Mouse (Mus musculus) stomach, embryonic 16.5 days (tissue): Measurements from ENCODE around the gene Ttll4. TPM values are rescaled to one million over a fixed set of nuclear protein-coding genes. Genes with fewer than 3 reads are reported as not detected.
A peak's percentile ranks its signal among the peaks of the same experiment; 100 is the strongest.

Source experiments
- ATAC-seq: fragments of 200-750 bp; cut with Nextera tagmentation; 2 replicates; pipeline ENCODE4 v1.8.0; 2017; ENCODE audit warnings: moderate number of reproducible peaks, moderate TSS enrichment; ENCODE audit not compliant: insufficient read depth, low FRiP score
- H3K27ac ChIP-seq: fragments of 300-500 bp; sonication (generic); 2 replicates; pipeline ENCODE4 v1.5.1; 2014; ENCODE audit warnings: low read length
- H3K27me3 ChIP-seq: fragments of 300-500 bp; sonication (generic); 2 replicates; pipeline ENCODE4 v1.6.1; 2014; ENCODE audit warnings: low read length, control low read depth, mixed read lengths; ENCODE audit not compliant: control insufficient read depth, insufficient read depth
- H3K36me3 ChIP-seq: fragments of 300-500 bp; sonication (generic); 2 replicates; pipeline ENCODE4 v1.6.1; 2014; ENCODE audit warnings: low read length; ENCODE audit not compliant: control insufficient read depth, insufficient read depth
- H3K4me1 ChIP-seq: fragments of 300-500 bp; sonication (generic); 2 replicates; pipeline ENCODE4 v1.6.1; 2014; ENCODE audit warnings: low read length, control low read depth, mixed read lengths; ENCODE audit not compliant: control insufficient read depth, insufficient read depth
- H3K4me2 ChIP-seq: fragments of 300-500 bp; sonication (generic); 2 replicates; pipeline ENCODE4 v1.6.1; 2014; ENCODE audit warnings: low read depth, low read length, mixed read lengths
- H3K4me3 ChIP-seq: fragments of 300-500 bp; sonication (generic); replicated peaks from 2 replicates; pipeline ENCODE4 v1.5.1; 2014; ENCODE audit warnings: mild to moderate bottlenecking, low read length
- H3K9ac ChIP-seq: fragments of 300-500 bp; sonication (generic); 2 replicates; pipeline ENCODE4 v1.6.1; 2014; ENCODE audit warnings: low read length
- H3K9me3 ChIP-seq: fragments of 300-500 bp; sonication (generic); replicated peaks from 2 replicates; pipeline ENCODE4 v1.6.1; 2016; ENCODE audit warnings: low read length, control low read depth; ENCODE audit not compliant: control insufficient read depth
- WGBS: fragments of 180-500 bp; shearing (Covaris S2); extraction: QIAGEN DNeasy Blood & Tissue Kit; methylation state at CpG from one replicate; pipeline ENCODE4 v1.1.7; 2014; 5-methylcytosine and 5-hydroxymethylcytosine counted together
- polyA plus RNA-seq: library from polyadenylated mRNA; unstranded; fragments of >200 nt; fragmentation: Nextera tagmentation; extraction: Ambion mirVana; gene quantifications from 2 replicates; pipeline ENCODE4 v1.2.1, GENCODE M21; 2015

Ttll4 gene
- polyA plus RNA-seq, 1 experiment from 2014 or later, result 14.4 TPM

DNA sequence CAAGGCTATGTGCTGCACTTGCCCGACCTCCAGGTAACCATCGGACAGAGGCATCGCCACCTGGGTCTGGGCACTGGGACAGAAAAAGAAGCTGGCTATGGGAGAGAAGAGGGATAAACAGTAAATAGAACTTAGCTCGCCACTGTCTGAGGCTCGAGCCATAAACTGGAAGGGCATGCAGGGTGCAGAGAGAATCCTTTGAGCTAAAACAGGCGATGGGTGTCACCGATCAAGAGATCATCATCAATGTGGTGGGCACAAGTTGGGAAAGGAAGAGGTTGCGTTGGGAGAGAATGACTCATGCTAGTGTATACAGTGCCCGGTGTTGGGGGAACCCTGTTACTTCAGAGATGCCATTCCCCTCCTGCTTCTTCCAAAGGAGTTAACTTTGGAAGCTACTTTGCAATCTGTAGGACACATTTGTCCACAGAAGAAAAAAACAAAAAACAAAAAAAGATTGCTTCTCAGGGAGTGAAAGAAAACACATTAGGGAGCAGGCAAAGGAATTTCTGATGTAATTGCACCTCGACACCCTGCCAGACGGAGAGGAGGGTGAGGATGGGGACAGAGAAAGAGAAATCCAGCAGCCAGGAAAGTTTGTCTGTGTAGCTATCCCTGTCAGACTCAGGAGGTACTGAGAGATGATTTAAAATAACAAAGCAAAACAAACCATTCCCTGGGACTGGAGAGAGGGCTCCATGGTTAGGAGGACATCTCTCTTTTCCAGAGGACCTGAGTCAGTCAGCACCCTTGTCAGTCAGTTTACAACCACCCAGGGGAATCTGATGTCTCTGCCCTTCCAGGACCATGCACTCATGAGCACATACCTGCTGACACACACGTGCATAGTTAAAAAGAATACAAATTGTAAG, 52.5 kb downstream of the Ttll4 start:
- 0 out of 2 replicates have a peak, but pooled peaks cover 2% of the 10 kb centered on the region for H3K4me1 ChIP-seq
- H3K9me3 ChIP-seq, result no peaks in the 10 kb centered on the region
- no peak for ATAC-seq
- no peaks in the 10 kb centered on the region for H3K36me3 ChIP-seq
- no peaks in the 10 kb centered on the region for H3K27me3 ChIP-seq
- peak overlapping the region; percentile 56 for H3K4me3 ChIP-seq
- H3K4me2 ChIP-seq, result peak overlapping the region; percentile 91
- H3K9ac ChIP-seq, result peak overlapping the region; percentile 81
- WGBS, result 23% methylated on average over 12 of the region's 12 CpGs
- H3K27ac ChIP-seq, result no peak overlapping the region

- no peak for ATAC-seq
- no peaks in the 10 kb centered on the region for H3K9me3 ChIP-seq
- 44% methylated on average over 2 of the region's 2 CpGs for WGBS
- H3K4me1 ChIP-seq, result 0 out of 2 replicates have a peak, but pooled peaks cover 2% of the 10 kb centered on the region
- H3K36me3 ChIP-seq, result no peaks in the 10 kb centered on the region
- no peak overlapping the region for H3K9ac ChIP-seq
- no peak overlapping the region for H3K4me2 ChIP-seq
- H3K4me3 ChIP-seq, result no peak overlapping the region
- H3K27me3 ChIP-seq, result no peaks in the 10 kb centered on the region
- no peak overlapping the region for H3K27ac ChIP-seq
Observed at GRCm38 (mm10) chr1:74714967-74715366, 53.4 kb downstream of the Ttll4 start.

DNA sequence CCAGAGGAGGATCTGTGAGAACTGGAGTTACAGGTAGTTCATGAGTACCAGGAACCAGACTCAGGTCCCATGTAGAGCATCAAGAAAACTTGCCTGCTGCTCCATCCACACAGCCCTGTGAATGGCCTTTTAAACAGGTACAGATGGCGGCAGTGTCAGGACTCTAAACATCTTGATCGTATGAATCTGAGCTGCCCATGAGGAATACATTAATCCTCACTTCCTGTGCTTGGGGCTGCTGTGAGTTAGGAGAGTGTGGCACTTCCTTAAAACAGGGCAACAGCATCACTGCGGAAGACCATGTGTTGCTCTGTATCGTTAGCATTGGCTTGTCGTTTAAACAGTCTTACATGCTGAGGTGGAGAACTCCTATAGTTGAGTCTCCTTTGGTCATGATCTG, 53.9 kb downstream of the Ttll4 start:
- no peak overlapping the region for H3K4me2 ChIP-seq
- H3K9ac ChIP-seq, result no peak overlapping the region
- no peaks in the 10 kb centered on the region for H3K36me3 ChIP-seq
- H3K27me3 ChIP-seq, result no peaks in the 10 kb centered on the region
- 65% methylated on average over 5 of the region's 5 CpGs for WGBS
- H3K4me3 ChIP-seq, result no peak overlapping the region
- H3K9me3 ChIP-seq, result no peaks in the 10 kb centered on the region
- no peak for ATAC-seq
- H3K4me1 ChIP-seq, result 0 out of 2 replicates have a peak, but pooled peaks cover 2% of the 10 kb centered on the region
- H3K27ac ChIP-seq, result no peak overlapping the region

DNA sequence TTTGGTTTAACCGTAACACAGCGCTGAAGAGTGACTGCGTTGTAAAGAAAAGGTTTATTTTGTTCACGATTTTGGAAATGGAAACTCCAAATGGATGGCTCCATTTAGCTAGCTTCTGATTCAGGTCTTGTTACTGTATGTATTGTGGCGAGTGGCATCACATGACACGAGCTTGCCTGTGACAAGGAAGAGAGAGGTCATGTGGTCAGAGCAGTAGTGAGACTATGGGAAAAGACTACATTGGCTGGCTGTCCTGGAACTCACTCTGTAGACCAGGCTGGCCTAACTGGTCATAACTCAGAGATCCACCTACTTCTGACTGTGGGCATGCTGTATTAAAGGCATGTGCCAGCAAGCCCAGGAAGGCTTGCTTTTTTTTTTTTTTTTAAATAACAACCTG, 54.3 kb downstream of the Ttll4 start:
- Histone ChIP-seq H3K27me3 (no peaks in the 10 kb centered on the region), H3K27ac (no peak overlapping the region), H3K9ac (no peak overlapping the region), H3K4me3 (no peak overlapping the region), H3K4me1 (0 out of 2 replicates have a peak, but pooled peaks cover 2% of the 10 kb centered on the region), H3K4me2 (no peak overlapping the region), H3K9me3 (no peaks in the 10 kb centered on the region), H3K36me3 (no peaks in the 10 kb centered on the region)
- WGBS, result 85% methylated on average over 6 of the region's 6 CpGs
- no peak for ATAC-seq

- Histone ChIP-seq H3K9me3 (no peaks in the 10 kb centered on the region), H3K4me1 (no peaks in the 10 kb centered on the region), H3K36me3 (no peaks in the 10 kb centered on the region), H3K4me2 (no peak overlapping the region), H3K4me3 (no peak overlapping the region), H3K27me3 (no peaks in the 10 kb centered on the region), H3K27ac (no peak overlapping the region), H3K9ac (no peak overlapping the region)
- WGBS, result 88% methylated on average over 8 of the region's 8 CpGs
- no peak for ATAC-seq
Observed at GRCm38 (mm10) chr1:74718113-74718512, 56.6 kb downstream of the Ttll4 start.

DNA sequence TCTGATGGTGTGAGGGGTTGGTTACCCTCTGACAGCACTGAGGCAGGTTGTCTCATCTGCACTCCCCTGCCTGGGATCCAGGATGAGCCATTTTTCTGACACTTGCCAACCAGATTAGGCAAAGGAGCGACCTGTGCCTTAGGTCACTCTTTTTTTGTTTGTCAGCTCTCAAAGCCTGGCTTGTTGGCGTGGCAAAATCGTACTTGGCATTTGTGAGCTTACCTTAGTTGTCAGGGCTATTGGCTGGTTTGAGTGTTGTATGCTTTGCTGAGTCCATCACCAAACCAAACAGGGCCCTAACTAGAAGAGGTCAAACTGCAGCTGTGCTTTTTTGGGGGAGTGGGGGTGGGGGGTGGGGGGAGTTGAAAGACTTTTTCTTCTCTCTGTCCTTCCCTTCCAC, 57.7 kb downstream of the Ttll4 start:
- 68% methylated on average over 3 of the region's 3 CpGs for WGBS
- no peak for ATAC-seq
- Histone ChIP-seq H3K9ac (no peak overlapping the region), H3K36me3 (no peaks in the 10 kb centered on the region), H3K4me3 (no peak overlapping the region), H3K4me2 (no peak overlapping the region), H3K27ac (no peak overlapping the region), H3K4me1 (no peaks in the 10 kb centered on the region), H3K9me3 (no peaks in the 10 kb centered on the region), H3K27me3 (no peaks in the 10 kb centered on the region)

DNA sequence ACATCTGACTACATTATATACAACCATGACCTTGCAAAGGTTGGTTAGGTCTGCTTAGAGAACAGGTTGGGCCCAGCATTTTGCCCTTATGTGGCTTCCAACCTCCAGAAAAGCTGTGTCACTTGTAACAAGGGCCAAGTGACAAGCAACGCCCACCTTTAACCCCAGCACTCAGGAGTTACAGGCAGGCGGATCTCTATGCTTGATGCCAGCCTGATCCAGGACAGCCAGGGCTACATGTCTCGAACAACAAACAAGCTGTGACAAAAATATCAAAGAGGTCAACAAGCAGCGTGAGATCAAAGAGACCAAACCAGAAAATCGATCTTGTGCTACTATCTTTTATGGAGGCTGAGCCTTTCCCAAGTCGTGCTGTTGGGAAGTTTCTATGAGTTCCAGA, 60.1 kb downstream of the Ttll4 start:
- WGBS, result 67% methylated on average over 6 of the region's 6 CpGs
- Histone ChIP-seq H3K27me3 (no peaks in the 10 kb centered on the region), H3K4me2 (no peak overlapping the region), H3K9me3 (no peaks in the 10 kb centered on the region), H3K36me3 (no peaks in the 10 kb centered on the region), H3K9ac (no peak overlapping the region), H3K4me3 (no peak overlapping the region), H3K27ac (no peak overlapping the region), H3K4me1 (no peaks in the 10 kb centered on the region)
- ATAC-seq, result no peak

DNA sequence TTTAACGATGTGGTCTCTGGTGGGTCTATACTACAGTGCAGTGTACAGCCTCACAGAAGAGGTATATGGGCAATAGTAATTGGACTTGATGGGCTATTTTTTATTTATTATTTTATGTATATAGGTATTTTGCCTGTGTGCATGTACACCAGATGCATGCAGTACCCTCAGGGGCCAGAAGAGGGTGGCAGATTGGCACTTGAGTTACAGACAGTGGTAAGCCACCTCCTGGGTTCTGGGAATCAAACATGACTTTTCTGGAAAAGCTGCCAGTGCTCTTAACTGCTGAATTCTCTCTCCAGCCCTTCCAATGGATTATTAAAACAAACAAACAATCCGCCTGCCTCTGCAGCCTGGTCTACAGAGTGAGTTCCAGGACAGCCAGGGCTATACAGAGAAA, 62.2 kb downstream of the Ttll4 start:
- ATAC-seq, result no peak
- Histone ChIP-seq H3K9me3 (no peaks in the 10 kb centered on the region), H3K36me3 (no peaks in the 10 kb centered on the region), H3K4me2 (no peak overlapping the region), H3K9ac (no peak overlapping the region), H3K4me1 (no peaks in the 10 kb centered on the region), H3K27me3 (no peaks in the 10 kb centered on the region), H3K27ac (no peak overlapping the region), H3K4me3 (no peak overlapping the region)
- WGBS, result 72% methylated on average over 2 of the region's 2 CpGs

DNA sequence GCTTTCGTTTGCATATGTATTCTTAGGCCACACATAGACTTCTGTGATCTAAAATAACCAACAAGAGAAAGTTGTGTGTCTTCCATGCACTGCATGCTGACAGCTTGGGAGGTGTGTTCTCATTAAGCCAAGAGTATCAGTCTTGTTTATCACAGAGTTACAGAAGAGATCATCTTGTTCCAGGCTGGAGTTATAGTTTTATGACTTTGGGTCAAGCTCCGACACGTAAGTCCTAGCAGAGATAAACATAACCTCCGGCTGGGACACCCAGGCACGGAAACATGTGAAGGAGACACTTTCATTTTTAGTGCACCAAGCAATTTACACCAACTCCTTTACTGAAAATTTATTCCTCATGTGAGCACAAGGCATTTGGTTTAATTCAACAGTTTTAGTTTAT, 64.6 kb downstream of the Ttll4 start:
- no peak overlapping the region for H3K9ac ChIP-seq
- H3K36me3 ChIP-seq, result no peaks in the 10 kb centered on the region
- H3K27ac ChIP-seq, result peak overlapping the region; percentile 7; the same call in 1 of the 2 replicates
- no peak for ATAC-seq
- no peak overlapping the region for H3K4me2 ChIP-seq
- H3K9me3 ChIP-seq, result no peaks in the 10 kb centered on the region
- WGBS, result 35% methylated on average over 5 of the region's 5 CpGs
- no peaks in the 10 kb centered on the region for H3K4me1 ChIP-seq
- H3K4me3 ChIP-seq, result no peak overlapping the region
- H3K27me3 ChIP-seq, result no peaks in the 10 kb centered on the region
